Mouse (Mus musculus) spleen, postnatal 10 days (tissue): ENCODE measurements around the gene Kdelc2.
A peak's percentile ranks its signal among the peaks of the same experiment; 100 is the strongest.

ENCODE experiments used
- DNase-seq, 2 experiments: peaks; one replicate each; pipeline ENCODE4 v3.0.0; 2021 to 2022; ENCODE audit warnings: low spot score in 2 of 2

Gene Kdelc2

DNA sequence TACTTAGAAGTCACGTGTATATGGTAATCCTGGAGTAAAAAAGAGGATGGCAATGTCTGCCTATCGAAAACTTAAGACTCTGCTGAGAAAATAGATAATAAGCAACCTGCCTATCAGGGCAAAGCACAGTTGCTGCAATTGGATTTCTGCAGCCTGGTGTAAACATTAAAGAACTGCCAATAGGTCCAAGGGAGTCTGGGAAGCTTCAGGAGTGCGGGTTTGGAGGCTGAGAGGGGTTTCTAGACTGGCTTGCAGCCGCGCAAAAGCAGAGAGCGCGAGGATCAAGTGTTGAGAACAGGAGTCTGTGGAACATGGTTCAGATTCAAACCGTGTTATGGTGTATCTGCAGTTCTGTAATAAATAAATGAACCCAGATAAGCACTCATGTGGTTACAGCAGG is 1.0 kb downstream of the Kdelc2 start:
- no peak for DNase-seq

DNA sequence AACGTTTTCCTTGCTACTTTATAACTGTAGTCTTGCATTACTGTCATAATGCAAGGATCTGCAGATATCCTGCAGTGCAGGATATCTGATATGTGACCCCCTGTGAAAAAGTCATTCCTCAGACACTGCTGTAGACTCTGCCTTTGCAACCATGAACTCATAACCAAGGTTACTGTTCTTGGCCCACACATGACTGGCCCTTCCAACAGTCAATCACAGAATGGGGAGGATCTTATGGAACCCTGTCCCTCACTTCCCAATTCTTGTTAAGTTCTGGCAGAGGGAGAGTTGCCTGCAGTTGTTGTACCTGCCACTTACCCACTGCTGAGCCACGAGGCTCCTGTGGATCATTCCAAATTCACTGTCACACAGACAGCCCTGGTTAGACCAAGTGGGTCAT is 3.6 kb downstream of the Kdelc2 start:
- no peak for DNase-seq

DNA sequence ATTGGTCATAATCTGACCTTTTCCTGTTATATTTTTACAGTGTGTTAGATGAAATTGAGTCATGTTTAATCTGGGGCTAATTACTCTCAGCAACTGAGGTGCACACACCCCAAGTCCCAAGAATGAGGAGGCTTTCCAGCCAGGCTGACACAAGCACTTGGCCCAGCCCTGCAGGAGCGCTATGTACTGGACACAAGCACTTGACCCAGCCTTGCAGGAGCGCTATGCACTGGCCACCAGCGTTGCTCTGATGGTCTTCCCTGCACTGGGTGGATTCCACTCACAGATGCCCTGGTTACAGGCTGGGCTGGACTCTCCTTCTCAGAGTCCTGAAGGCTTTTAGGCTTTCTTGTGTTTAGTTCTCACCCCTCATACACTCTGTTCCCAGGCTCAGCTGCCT is 5.3 kb downstream of the Kdelc2 start:
- DNase-seq: no peak

DNA sequence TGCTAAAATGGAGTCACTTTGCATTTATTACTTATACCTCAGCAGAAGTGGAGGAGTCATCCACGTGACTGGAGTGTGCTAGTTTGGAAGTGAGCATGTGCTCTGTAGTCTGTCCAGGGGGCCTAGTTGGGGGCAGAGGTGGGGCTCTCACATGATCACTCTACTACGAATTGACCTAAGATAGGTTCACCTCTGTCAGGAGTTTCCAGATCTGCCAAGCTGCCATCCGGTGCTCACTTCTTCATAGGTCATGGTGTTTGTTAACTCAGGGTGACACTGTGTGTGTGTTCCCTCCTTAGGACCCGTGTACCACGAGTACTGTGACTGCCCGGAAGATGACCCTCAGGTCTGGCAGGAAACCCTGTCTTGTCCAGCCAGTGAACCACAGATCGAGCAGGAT is 6.3 kb downstream of the Kdelc2 start:
- no peak for DNase-seq

DNA sequence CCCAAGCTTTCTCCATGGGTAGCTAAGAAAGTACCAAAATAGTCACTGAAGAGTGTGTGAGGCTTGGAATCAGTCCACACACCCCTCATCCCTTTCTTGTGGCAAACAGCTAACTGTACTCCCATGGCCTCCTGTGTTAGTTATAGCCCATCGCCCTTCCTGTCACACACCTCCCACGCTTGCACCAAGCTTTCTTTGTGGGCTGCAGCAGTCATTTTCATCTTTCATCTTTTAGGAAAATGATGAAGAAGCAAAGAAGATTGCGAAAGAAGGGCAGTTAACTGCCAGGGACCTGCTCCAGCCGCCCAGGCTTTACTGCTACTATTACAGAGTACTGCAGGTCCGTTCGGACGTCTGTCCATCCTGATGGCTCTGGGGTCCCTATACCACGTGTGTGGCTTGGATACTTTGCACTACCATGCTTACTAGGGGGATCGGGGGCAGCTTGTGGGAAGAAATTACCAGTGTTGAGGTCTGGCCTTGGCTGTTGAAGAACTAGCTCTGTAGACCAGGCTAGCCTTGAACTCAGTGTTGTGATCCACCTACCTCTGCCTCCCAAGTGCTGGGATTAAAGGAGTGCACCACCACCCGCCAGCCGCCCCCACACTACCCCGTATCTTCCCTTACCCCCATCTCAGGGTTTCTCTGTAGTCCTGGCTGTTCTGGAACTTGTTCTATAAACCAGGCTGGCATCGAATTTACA is 14.0 kb downstream of the Kdelc2 start:
- DNase-seq: no peak

DNA sequence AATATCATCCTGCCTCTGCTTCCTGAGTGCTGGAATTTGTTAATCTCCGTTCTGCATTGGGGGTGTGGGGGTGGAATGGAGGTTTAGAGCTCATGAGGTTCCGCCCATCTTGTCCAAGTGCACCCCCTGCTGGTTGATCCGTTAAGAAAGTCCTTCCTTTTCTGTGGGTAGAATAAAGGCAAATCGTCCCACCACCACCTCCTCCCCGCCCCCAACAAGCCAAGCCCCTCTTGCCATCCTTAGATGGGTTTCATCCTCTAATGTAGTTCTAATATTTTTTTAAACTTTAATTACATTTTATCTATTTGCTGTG is 14.5 kb downstream of the Kdelc2 start:
- DNase-seq: peak; percentile 32 to 78

DNA sequence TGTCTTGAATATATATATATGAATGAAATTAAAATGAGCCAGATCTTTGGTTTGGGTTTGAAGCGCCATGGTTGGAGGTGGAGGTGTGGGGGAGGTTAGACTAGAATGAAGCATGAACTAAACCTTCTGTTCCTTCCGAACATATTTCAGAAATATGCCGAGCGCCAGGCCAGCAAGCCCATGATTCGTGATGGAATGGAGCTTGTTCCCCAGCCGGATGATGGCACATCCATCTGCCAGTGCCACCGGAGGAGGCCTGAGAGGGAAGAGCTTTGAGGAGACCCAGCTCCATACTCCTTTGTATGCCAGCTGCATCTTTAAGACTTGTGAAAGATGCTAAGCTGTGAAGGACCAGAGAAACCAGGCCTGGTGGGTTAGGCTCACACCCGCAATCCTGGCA is 15.7 kb downstream of the Kdelc2 start:
- DNase-seq: no peak

DNA sequence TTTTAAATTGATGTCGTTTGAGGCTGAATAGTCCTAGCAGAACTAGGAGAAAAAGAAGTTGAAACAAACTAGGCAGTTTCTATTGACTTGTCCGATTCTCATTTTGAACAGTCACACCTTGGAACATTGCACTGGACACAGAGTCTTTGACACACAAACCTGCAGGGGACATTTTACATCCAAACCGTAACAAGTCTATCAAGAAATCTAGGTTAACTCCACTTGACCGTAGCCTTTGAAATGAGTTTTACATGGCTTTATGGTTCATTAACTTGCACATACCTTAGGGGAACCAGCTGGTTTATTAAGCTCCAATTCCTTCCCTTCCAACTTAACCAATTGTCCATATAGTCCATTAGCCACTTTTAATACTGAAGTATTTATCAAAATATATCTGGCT is 16.9 kb downstream of the Kdelc2 start:
- no peak for DNase-seq

DNA sequence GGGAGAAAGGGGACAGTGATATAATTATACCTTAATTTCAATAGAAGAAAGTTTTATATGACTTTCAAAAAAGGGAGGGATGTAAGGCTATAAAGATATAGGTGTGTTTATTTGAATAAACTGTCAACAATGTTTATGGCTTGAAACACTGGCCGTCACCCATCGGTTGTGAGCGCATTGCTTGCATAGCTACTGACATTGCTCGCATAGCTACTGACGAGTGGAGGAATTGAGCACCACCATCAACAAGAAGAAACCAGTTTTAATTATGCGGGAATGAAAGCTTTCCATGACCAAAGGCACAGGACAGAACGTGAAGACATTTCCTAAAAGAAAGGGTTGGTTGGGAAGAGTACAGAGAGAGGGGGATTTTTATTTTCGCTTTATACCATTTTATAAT is 17.3 kb downstream of the Kdelc2 start:
- no peak for DNase-seq

DNA sequence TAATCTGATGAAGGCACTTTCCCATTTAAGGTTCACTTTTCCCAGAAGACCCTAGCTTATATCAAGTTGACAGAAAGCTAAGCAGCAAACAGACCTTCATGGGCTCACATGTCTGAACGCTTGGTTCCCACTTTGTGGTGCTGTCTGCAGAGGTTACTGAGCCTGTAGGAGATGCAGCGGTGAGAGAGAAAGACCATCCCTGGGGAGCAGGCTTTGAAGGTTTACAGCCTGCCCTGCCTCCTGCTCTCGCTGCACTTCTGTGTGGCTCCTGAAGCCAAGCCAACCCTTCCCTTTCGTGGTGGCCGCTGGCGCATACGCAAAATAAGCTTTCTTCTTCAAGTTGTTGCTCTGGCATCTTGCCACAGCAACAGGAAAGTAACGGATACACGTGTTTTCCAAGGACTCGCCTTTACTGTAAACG is 18.5 kb downstream of the Kdelc2 start, which contains the start of gene 4930550C14Rik:
TSS of gene 4930550C14Rik (plus strand) at position 35 of the 421 bp plus-strand sequence.
- DNase-seq: no peak

DNA sequence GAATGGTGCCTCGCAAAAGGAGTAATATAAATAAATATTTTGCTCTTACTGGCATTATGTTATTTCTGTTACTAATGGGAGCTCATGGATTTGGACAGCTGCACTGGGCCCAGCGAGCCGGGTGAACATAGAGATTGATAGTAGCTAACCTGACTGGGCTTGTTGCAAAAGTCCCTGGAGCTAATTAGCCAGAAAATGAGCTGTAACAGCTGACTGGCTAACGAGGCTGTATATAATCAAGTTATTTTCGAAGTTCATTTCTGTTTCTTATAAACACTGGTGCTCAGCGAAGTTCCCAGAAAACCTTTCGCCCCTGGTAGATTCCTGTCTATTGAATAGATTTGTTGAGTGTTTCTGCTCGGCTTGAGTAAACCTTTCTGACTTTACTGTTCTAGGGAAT is 19.2 kb downstream of the Kdelc2 start:
- no peak for DNase-seq

DNA sequence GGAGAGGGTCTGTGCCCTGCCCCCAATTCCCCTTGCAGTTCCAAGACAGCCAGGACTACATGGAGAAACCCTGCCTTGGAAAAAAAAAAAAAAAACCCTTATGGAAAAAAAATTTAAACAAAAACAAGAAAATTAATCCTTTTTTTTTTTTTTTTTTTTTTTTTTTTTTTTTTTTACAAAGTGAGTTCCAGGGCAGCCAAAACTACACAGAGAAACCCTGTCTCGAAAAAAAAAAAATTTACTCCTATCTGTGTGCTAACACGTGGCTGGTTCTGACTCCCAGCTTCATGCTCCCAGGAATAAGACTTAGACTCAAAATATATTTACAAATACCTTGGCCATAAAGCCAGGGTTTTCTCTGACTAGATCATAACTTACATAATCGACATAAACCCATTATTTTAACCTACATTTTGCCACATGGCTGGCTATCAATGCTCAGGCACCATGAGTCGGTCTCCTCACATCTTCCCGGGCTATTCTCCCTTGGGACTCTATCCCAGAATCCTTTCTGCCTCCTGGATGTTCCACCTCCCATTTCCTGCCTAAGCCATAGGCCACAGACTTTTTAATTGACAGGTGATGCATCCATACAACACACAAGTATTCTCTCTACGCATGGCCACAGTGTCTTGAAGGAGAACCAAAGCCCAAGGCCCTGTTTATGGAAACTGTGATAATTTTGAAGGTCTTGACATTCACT is 20.4 kb downstream of the Kdelc2 start:
- no peak for DNase-seq

DNA sequence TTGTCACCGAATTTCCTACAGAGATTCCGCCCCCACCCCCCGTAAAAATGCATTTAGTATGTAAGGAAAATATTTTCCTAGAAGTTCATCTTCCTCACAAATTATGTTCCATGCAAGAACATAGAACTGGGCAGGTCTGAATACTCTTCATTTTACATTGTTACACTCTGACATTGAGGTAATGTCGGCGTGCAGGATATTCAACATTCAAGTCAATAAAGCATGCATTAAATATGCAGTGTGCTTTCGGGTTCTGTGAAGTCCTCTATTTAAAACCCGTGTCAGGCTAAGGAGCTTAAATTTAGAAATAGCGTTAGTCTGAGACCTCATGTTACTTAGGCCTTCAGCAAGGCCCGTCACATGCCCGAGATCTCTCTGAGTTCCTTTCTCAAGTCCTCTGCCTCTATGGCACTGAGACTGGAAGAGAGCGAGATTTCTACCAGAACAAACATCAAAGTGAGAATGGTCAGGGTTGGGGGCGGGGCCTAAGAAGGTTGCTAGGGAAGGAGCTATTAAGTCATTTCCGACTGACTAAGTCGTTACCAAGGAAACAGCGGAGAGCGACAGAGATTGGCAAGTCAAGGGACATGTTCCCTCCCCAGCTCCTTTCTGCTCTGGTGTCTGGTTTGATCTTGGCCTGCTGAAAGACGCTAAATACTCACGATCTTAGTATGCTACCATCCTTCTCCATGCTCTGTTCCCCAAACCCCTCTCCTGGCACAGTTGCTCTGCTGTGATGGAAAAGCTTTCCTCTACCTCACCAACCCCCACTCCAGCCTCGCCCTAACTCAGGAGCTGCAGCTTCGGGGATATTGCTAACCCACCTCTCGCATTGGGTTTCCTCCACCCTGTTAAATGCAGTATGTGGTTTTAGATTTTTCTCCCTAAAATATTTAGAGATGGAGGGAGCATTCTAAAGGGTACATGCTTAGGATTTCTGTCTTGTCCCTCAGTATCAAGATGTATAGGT is 21.2 kb downstream of the Kdelc2 start:
- DNase-seq: peak; percentile 19 to 85

DNA sequence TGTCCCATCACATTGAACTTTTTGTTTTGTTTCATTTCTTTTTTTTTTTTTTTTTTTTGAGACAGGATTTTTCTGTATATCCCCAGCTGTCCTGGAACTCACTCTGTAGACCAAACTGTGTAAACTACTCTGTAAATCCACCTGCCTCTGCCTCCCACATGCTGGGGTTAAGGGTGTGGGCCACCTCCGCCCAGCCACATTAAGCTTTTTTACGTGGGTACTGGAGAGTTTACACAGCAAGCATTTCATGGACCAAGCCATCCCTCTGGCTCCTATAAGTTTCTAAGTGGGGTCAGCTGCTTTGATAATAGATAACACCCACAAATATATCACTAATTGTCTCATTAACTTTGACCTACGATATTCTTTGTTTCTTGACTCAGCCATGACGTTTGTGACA is 24.7 kb downstream of the Kdelc2 start:
- DNase-seq: no peak

DNA sequence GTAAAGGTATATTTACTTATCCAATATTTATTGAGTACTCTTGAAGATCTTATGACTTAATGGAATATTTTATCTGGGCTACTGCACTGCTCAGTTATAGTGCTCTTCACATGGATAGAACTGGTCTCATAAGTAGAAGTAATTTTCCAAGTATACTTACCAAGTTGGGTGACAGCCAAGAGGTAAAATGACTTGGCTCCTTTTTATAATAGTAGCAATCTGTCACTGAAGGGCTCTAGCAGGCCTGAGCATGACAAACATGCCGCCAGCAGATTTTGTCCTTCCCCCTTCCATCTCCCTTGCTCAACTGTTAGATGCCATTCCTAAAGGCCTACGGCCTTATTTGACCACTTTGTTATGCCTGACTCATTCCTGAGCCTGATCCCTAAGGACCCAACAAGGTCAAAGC is 25.1 kb downstream of the Kdelc2 start:
- no peak for DNase-seq

DNA sequence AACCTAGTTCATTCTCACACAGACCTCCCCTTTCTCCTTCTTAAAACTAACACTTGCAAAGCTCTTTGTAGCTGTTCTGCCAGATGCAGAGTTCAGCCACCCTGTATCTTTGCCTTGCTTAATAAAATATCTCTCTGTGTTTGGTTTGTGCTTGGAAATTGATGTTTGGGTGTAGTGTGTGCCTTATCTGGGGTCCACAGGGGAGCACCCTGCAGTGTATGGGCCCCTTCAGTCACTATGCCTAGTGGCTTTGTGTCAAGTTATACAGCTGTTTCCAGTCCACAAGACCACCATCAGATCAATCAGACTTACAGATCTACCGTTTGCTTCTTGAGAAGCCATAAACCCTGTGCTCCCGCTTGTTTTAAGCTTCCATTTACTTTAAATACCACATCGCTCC is 25.6 kb downstream of the Kdelc2 start:
- no peak for DNase-seq

DNA sequence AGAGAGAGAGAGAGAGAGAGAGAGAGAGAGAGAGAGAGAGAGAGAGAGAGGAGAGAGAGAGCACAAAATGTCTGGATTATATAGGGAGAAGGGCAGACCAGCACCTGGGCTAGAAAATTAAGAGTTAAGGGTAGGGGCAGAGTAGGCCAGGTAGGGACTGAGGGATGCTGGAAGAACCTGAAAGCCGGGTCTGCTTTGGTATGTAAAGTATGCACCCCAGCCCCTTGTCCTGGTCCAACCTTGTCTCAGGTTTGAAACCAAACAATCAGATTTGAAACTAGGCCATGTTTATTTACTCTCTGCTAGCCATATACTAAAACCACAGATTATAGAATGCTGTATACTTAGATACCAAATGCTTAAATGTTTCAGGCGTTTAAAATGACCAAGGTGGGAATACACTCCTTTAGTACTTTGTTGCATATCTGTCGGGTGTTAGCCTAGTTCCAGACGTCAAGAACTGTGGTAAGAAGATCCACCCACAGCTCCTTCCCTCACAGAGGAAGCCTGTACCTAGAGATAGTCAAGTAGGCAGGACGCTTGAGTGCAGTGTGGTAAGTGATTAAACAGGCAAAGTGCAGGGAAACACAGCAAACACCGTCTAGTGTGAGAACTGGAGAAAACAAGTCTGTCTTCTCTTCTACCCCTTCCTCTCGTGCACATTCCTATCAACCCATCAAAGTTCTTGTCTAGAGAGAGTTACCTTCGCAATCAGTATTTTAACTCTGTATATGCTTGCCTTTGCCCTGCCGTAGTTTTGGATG is 38.5 kb downstream of the Kdelc2 start:
- DNase-seq: no peak

DNA sequence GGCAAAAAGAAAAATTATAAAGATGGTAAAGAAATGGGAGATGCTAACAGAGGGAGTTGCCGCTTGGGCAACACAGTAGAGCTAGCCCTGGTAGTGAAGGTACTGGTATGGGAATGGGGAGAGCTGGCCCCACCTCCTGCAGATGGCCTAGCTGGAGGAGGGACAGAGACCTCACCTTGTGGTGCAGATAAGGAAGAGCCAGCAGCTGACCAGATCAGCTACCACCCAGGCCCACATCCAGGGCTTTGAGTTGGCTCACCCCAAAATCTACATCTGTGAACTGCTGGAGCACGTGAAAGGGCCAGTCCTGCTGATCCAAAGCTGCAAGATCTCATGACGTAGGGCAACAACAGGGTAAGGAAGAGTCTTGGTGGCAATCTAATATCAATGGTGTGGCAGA is 42.9 kb downstream of the Kdelc2 start:
- no peak for DNase-seq

DNA sequence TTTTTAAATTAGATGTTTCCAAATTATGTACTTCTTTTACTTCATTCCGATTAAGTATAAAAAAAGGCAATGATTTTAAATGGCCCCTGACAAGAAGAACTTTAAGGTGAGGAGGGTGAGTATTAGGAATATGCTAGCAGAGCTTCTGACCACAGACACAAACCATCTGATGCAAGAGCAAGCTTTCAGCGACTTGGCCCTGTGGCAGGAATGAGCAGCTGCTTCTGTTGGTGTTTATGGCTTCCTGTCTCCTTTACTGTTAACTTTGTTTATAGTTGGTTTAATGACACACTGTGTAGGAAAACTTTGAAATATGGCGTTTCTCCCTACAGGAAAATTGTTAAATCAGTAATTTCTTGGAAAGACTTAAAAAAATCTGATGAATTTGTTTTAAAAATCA is 43.8 kb downstream of the Kdelc2 start:
- no peak for DNase-seq

DNA sequence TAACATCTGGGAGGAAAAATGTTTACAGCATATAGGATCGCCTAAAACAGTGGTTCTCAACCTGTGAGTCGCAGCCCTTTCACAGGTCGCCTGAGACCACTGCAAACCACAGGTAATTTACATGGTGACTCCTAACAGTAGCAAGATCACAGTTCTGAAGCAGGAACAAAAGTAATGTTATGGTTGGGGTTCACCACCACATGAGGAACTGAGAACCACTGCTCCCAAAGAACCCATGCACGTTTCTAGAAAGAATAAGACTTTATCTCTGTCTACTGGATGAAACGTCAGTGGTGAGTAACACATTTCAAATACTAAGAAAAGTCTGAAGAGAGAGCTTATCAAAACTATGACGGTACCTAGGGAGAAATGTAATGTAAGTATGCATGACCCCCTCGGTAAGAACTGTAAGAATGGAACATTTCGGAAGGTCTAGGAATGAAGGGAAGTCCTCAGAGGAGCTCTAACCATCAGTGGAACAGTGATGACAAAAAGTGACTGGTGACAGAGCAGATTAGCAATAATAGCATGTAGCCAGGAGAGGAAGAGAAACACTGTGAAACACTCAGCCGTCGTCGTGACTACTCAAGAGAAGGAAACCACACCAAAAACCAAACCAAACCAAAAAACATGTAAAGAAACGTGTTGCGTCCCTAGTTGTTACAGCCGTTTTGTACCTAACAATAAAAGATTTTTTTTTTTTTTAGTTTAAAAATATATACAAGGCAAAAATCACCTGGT is 52.2 kb downstream of the Kdelc2 start:
- no peak for DNase-seq

DNA sequence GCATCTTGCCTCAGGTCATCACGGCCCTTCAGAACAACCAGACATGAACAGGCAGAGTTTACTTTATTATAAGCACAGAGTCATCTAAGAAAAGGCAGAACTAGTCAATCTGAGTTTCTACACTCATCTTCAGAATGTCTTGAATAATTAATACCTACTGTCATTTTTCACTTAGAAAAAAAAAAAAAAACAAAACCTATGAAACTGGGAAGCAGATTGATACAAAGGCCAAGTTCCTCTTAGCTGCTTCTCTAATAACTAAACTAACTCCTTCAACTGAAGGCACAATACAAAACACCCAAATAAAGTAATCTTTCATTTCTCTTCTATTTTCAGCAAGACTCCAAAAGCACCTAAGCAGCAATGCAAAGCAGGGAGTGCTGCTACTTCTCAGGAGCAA is 66.8 kb downstream of the Kdelc2 start:
- DNase-seq: no peak
